In genomic region chr4:104532846-104533245, GRCm38 (mm10) we compare ENCODE assay signal across 24 mouse cellular contexts.
DNase-seq lines count a peak whose midpoint lies in the region; TF ChIP-seq lines count a peak whose summit lies in the region.
"Had no signal": no experiment of that assay in that cellular context is flagged by ENCODE, and none has a peak within 500 bp of the region (broad histone marks: within the 10 kb centered on the region; RNA-seq: fewer than 3 reads in every experiment).

No protein-coding gene starts in this region.

- no peak for TF ChIP-seq CTCF in left cerebral cortex, adult 2 months (IDR thresholded peaks at IDR 0.05)

- peak; percentile 66 to 68 for DNase-seq in right cerebral cortex, adult 2 months (ENCODE audit: low spot score in 2 of 2)
- DNase-seq in right cerebral cortex, postnatal 14 days = no peak
- DNase-seq in left cerebral cortex, adult 2 months (ENCODE audit: extremely low spot score in 1 of 2, low spot score in 2 of 2) = peak; percentile 37 to 46
- peak; percentile 49 to 73 for DNase-seq in right cerebral cortex, postnatal 10 days (ENCODE audit: low spot score in 2 of 2)
- DNase-seq in cerebellum, postnatal 10 days = no peak
- DNase-seq in thymus, postnatal 4 days = no peak
- DNase-seq in cerebellum, adult 8-10 months = no peak
- DNase-seq: adrenal gland, adult 2 months; B cell, adult 2 months; cerebellum, adult 11-12 months; cerebellum, postnatal 25 days; gastrocnemius, adult 2 months; heart, postnatal 4 days; kidney, adult 8-10 months; kidney, postnatal 10 days; lung, adult 18-20 months; lung, postnatal 10 days; thymus, adult 2 months had no signal

- H3K27ac ChIP-seq in left cerebral cortex, adult 2 months = peak overlapping the region; percentile 7; the same call in 1 of the 2 replicates
- H3K27ac ChIP-seq: embryonic facial prominence, embryonic 15.5 days; forebrain, embryonic 15.5 days; gastrocnemius, adult 2 months; hindbrain, embryonic 15.5 days; limb, embryonic 12.5 days; liver, embryonic 12.5 days; stomach, embryonic 15.5 days had no signal

- intact Hi-C loops in left cerebral cortex, adult 2 months (cut with DNase I) = loop anchor here (1.0 to 5.0 kb wide), 3 partner anchors 64 to 166 kb away; no protein-coding TSS in a partner anchor

- no peak overlapping the region for H3K4me3 ChIP-seq in left cerebral cortex, adult 2 months
- H3K4me3 ChIP-seq: embryonic facial prominence, embryonic 15.5 days; forebrain, embryonic 15.5 days; gastrocnemius, adult 2 months; hindbrain, embryonic 15.5 days; limb, embryonic 12.5 days; liver, embryonic 12.5 days; stomach, embryonic 15.5 days had no signal

Comparison
In these comparisons a context has a peak if more than half of its experiments do, and no peak if none do; other contexts are left out.
1. DNase-seq: peak in right cerebral cortex, adult 2 months (2 of 2), left cerebral cortex, adult 2 months (2 of 2) and right cerebral cortex, postnatal 10 days (2 of 2); none in right cerebral cortex, postnatal 14 days (single experiment), cerebellum, postnatal 10 days (0 of 2), thymus, postnatal 4 days (single experiment) and cerebellum, adult 8-10 months (single experiment).